Mouse (Mus musculus): ENCODE measurements at regions not wholly inside any gene's neighbourhood (a gene's known extent, or its start where the extent isn't known, plus 50 kb on each side); places are given as distances from the start of the nearest gene placed in this dataset.

- Histone ChIP-seq H3K27me3 (ENCODE audit: insufficient read depth, low read length) (no peaks in the 10 kb centered on the region), H3K36me3 (replicated peaks) (no peaks in the 10 kb centered on the region), H3K9me3 (replicated peaks) (no peaks in the 10 kb centered on the region), H3K4me1 (ENCODE audit: insufficient read depth, low read depth, low read length) (peaks cover 19% of the 10 kb centered on the region), H3K4me3 (ENCODE audit: low read depth, low read length) (no peak overlapping the region)
- TF ChIP-seq TAL1 (conservative IDR thresholded peaks at IDR 0.05; ENCODE audit: low read depth, low read length), result peak; percentile 23; the same call in 1 of the 2 replicates
- TF ChIP-seq GATA1 (IDR thresholded peaks at IDR 0.05; ENCODE audit: borderline replicate concordance, low read length), result no peak
- TF ChIP-seq GATA2 (IDR thresholded peaks at IDR 0.05; ENCODE audit: borderline replicate concordance, low read depth, low read length), result no peak
- no peak for TF ChIP-seq POLR2AphosphoS5 (IDR thresholded peaks at IDR 0.05; ENCODE audit: insufficient replicate concordance, low read depth, low read length)
- DNase-seq (ENCODE audit: low spot score) (no peak), ATAC-seq (ENCODE audit: extremely low read depth, insufficient number of reproducible peaks, low FRiP score, poor library complexity, severe bottlenecking) (peak; percentile 64)
Observed at GRCm38 (mm10) chr10:98837289-98838181, 76.7 kb upstream of the Atp2b1 start.

- Histone ChIP-seq H3K4me3 (ENCODE audit: low read depth, low read length) (no peak overlapping the region), H3K36me3 (replicated peaks) (no peaks in the 10 kb centered on the region), H3K4me1 (ENCODE audit: insufficient read depth, low read depth, low read length) (peaks cover 19% of the 10 kb centered on the region), H3K27me3 (ENCODE audit: insufficient read depth, low read length) (no peaks in the 10 kb centered on the region), H3K9me3 (replicated peaks) (no peaks in the 10 kb centered on the region)
- ATAC-seq (ENCODE audit: extremely low read depth, insufficient number of reproducible peaks, low FRiP score, poor library complexity, severe bottlenecking) (no peak), DNase-seq (ENCODE audit: low spot score) (no peak)
- TF ChIP-seq GATA2 (IDR thresholded peaks at IDR 0.05; ENCODE audit: borderline replicate concordance, low read depth, low read length) (no peak), POLR2AphosphoS5 (IDR thresholded peaks at IDR 0.05; ENCODE audit: insufficient replicate concordance, low read depth, low read length) (no peak), GATA1 (IDR thresholded peaks at IDR 0.05; ENCODE audit: borderline replicate concordance, low read length) (no peak), TAL1 (conservative IDR thresholded peaks at IDR 0.05; ENCODE audit: low read depth, low read length) (no peak), CTCF (IDR thresholded peaks at IDR 0.05; ENCODE audit: low read depth, low read length) (no peak)
Observed at GRCm38 (mm10) chr10:98838926-98839679, 75.1 kb upstream of the Atp2b1 start.

GRCm38 (mm10) chr10:98839963-98840362 is 74.2 kb upstream of the Atp2b1 start:
- TF ChIP-seq GATA2 (IDR thresholded peaks at IDR 0.05; ENCODE audit: borderline replicate concordance, low read depth, low read length), result no peak
- no peak overlapping the region for H3K4me3 ChIP-seq (ENCODE audit: low read depth, low read length)
- H3K4me1 ChIP-seq (ENCODE audit: insufficient read depth, low read depth, low read length), result peaks cover 19% of the 10 kb centered on the region
- H3K9me3 ChIP-seq (replicated peaks), result no peaks in the 10 kb centered on the region
- ATAC-seq (ENCODE audit: extremely low read depth, insufficient number of reproducible peaks, low FRiP score, poor library complexity, severe bottlenecking) (no peak), DNase-seq (ENCODE audit: low spot score) (no peak)
- no peaks in the 10 kb centered on the region for H3K27me3 ChIP-seq (ENCODE audit: insufficient read depth, low read length)
- H3K36me3 ChIP-seq (replicated peaks), result no peaks in the 10 kb centered on the region

- Histone ChIP-seq H3K27me3 (ENCODE audit: insufficient read depth, low read length) (no peaks in the 10 kb centered on the region), H3K4me3 (ENCODE audit: low read depth, low read length) (no peak overlapping the region), H3K9me3 (replicated peaks) (no peaks in the 10 kb centered on the region), H3K36me3 (replicated peaks) (no peaks in the 10 kb centered on the region), H3K4me1 (ENCODE audit: insufficient read depth, low read depth, low read length) (peaks cover 19% of the 10 kb centered on the region)
- DNase-seq (ENCODE audit: low spot score) (no peak), ATAC-seq (ENCODE audit: extremely low read depth, insufficient number of reproducible peaks, low FRiP score, poor library complexity, severe bottlenecking) (no peak)
- TF ChIP-seq GATA2 (IDR thresholded peaks at IDR 0.05; ENCODE audit: borderline replicate concordance, low read depth, low read length), result no peak
- no peak for TF ChIP-seq POLR2AphosphoS5 (IDR thresholded peaks at IDR 0.05; ENCODE audit: insufficient replicate concordance, low read depth, low read length)
- no peak for TF ChIP-seq GATA1 (IDR thresholded peaks at IDR 0.05; ENCODE audit: borderline replicate concordance, low read length)
- TF ChIP-seq CTCF (IDR thresholded peaks at IDR 0.05; ENCODE audit: low read depth, low read length), result no peak
- no peak for TF ChIP-seq TAL1 (conservative IDR thresholded peaks at IDR 0.05; ENCODE audit: low read depth, low read length)
Observed at GRCm38 (mm10) chr10:98840411-98840810, 73.8 kb upstream of the Atp2b1 start.

- H3K9me3 ChIP-seq (replicated peaks), result no peaks in the 10 kb centered on the region
- no peak for TF ChIP-seq POLR2AphosphoS5 (IDR thresholded peaks at IDR 0.05; ENCODE audit: insufficient replicate concordance, low read depth, low read length)
- no peak for TF ChIP-seq GATA1 (IDR thresholded peaks at IDR 0.05; ENCODE audit: borderline replicate concordance, low read length)
- TF ChIP-seq TAL1 (conservative IDR thresholded peaks at IDR 0.05; ENCODE audit: low read depth, low read length), result no peak
- TF ChIP-seq CTCF (IDR thresholded peaks at IDR 0.05; ENCODE audit: low read depth, low read length), result no peak
- no peak for TF ChIP-seq GATA2 (IDR thresholded peaks at IDR 0.05; ENCODE audit: borderline replicate concordance, low read depth, low read length)
- H3K27me3 ChIP-seq (ENCODE audit: insufficient read depth, low read length), result no peaks in the 10 kb centered on the region
- no peaks in the 10 kb centered on the region for H3K36me3 ChIP-seq (replicated peaks)
- no peak for ATAC-seq (ENCODE audit: extremely low read depth, insufficient number of reproducible peaks, low FRiP score, poor library complexity, severe bottlenecking)
- no peak for DNase-seq (ENCODE audit: low spot score)
- peaks cover 19% of the 10 kb centered on the region for H3K4me1 ChIP-seq (ENCODE audit: insufficient read depth, low read depth, low read length)
- no peak overlapping the region for H3K4me3 ChIP-seq (ENCODE audit: low read depth, low read length)
Observed at GRCm38 (mm10) chr10:98840957-98841831, 73.0 kb upstream of the Atp2b1 start.

- DNase-seq (ENCODE audit: low spot score) (no peak), ATAC-seq (ENCODE audit: extremely low read depth, insufficient number of reproducible peaks, low FRiP score, poor library complexity, severe bottlenecking) (no peak)
- Histone ChIP-seq H3K9me3 (replicated peaks) (no peaks in the 10 kb centered on the region), H3K4me1 (ENCODE audit: insufficient read depth, low read depth, low read length) (peaks cover 19% of the 10 kb centered on the region), H3K27me3 (ENCODE audit: insufficient read depth, low read length) (no peaks in the 10 kb centered on the region), H3K36me3 (replicated peaks) (no peaks in the 10 kb centered on the region), H3K4me3 (ENCODE audit: low read depth, low read length) (no peak overlapping the region)
- no peak for TF ChIP-seq TAL1 (conservative IDR thresholded peaks at IDR 0.05; ENCODE audit: low read depth, low read length)
- no peak for TF ChIP-seq POLR2AphosphoS5 (IDR thresholded peaks at IDR 0.05; ENCODE audit: insufficient replicate concordance, low read depth, low read length)
- no peak for TF ChIP-seq CTCF (IDR thresholded peaks at IDR 0.05; ENCODE audit: low read depth, low read length)
- no peak for TF ChIP-seq GATA2 (IDR thresholded peaks at IDR 0.05; ENCODE audit: borderline replicate concordance, low read depth, low read length)
- TF ChIP-seq GATA1 (IDR thresholded peaks at IDR 0.05; ENCODE audit: borderline replicate concordance, low read length), result no peak
Observed at GRCm38 (mm10) chr10:98841860-98842259, 72.3 kb upstream of the Atp2b1 start.
